Mouse (Mus musculus): Measurements from ENCODE around the gene Ttll9. TPM values are rescaled to one million over a fixed set of nuclear protein-coding genes. Genes with fewer than 3 reads are reported as not detected.

Gene Ttll9
- not detected for total RNA-seq (2021)

GRCm38 (mm10) chr2:152962091-152962793 lies at the start of gene Ttll9:
Gene Ttll9, plus strand, starts transcription at chr2:152962485.
- intact Hi-C loops (cut with DNase I), result no loop called here
- DNase-seq (ENCODE audit: low spot score), result peak; percentile 46

GRCm38 (mm10) chr2:152913471-152913870 lies 48.8 kb upstream of the Ttll9 start:
- intact Hi-C loops (cut with DNase I), result no loop called here
- DNase-seq (ENCODE audit: low spot score), result no peak

GRCm38 (mm10) chr2:152914310-152915120 lies 47.8 kb upstream of the Ttll9 start:
- intact Hi-C loops (cut with DNase I), result loop anchor here (2.0 kb wide), 1 partner anchor 18 kb away; the partner anchor contains the start of gene Foxs1
- DNase-seq (ENCODE audit: low spot score), result peak; percentile 73

- no peak for DNase-seq (ENCODE audit: low spot score)
- intact Hi-C loops (cut with DNase I), result loop anchor here (2.0 kb wide), 1 partner anchor 17 kb away; the partner anchor contains the start of gene Foxs1
Measured at GRCm38 (mm10) chr2:152915453-152915852, 46.8 kb upstream of the Ttll9 start.

- DNase-seq (ENCODE audit: low spot score), result no peak
- intact Hi-C loops (cut with DNase I), result loop anchor here (2.0 kb wide), 2 partner anchors 99 to 227 kb away; partner anchors contain the start of gene Pdrg1
Measured at GRCm38 (mm10) chr2:152916111-152916510, 46.2 kb upstream of the Ttll9 start.

GRCm38 (mm10) chr2:152917671-152918070 lies 44.6 kb upstream of the Ttll9 start:
- intact Hi-C loops (cut with DNase I), result loop anchor here (2.0 kb wide), 2 partner anchors 97 to 225 kb away; partner anchors contain the start of gene Pdrg1
- DNase-seq (ENCODE audit: low spot score), result no peak

GRCm38 (mm10) chr2:152922376-152922775 lies 39.9 kb upstream of the Ttll9 start:
- intact Hi-C loops (cut with DNase I), result no loop called here
- no peak for DNase-seq (ENCODE audit: low spot score)

- intact Hi-C loops (cut with DNase I), result no loop called here
- no peak for DNase-seq (ENCODE audit: low spot score)
Measured at GRCm38 (mm10) chr2:152923621-152924020, 38.7 kb upstream of the Ttll9 start.

GRCm38 (mm10) chr2:152924128-152924527 lies 38.2 kb upstream of the Ttll9 start:
- DNase-seq (ENCODE audit: low spot score), result no peak
- intact Hi-C loops (cut with DNase I), result no loop called here

GRCm38 (mm10) chr2:152924543-152924942 lies 37.7 kb upstream of the Ttll9 start:
- no peak for DNase-seq (ENCODE audit: low spot score)
- intact Hi-C loops (cut with DNase I), result no loop called here

- intact Hi-C loops (cut with DNase I), result no loop called here
- DNase-seq (ENCODE audit: low spot score), result peak; percentile 85
Measured at GRCm38 (mm10) chr2:152925189-152925872, 37.0 kb upstream of the Ttll9 start.

GRCm38 (mm10) chr2:152926896-152927295 lies 35.4 kb upstream of the Ttll9 start:
- DNase-seq (ENCODE audit: low spot score), result no peak
- intact Hi-C loops (cut with DNase I), result no loop called here

GRCm38 (mm10) chr2:152927371-152927770 lies 34.9 kb upstream of the Ttll9 start:
- intact Hi-C loops (cut with DNase I), result no loop called here

GRCm38 (mm10) chr2:152928219-152928987 lies 33.9 kb upstream of the Ttll9 start:
- intact Hi-C loops (cut with DNase I), result no loop called here
- no peak for DNase-seq (ENCODE audit: low spot score)

More at GRCm38 (mm10) chr2:152927371-152927770, 34.9 kb upstream of the Ttll9 start:
- no peak for DNase-seq (ENCODE audit: low spot score)

- no peak for DNase-seq (ENCODE audit: low spot score)
- intact Hi-C loops (cut with DNase I), result no loop called here
Measured at GRCm38 (mm10) chr2:152928988-152929370, 33.3 kb upstream of the Ttll9 start.

GRCm38 (mm10) chr2:152930276-152930675 lies 32.0 kb upstream of the Ttll9 start:
- DNase-seq (ENCODE audit: low spot score), result peak; percentile 66
- intact Hi-C loops (cut with DNase I), result no loop called here

GRCm38 (mm10) chr2:152931456-152932160 lies 30.7 kb upstream of the Ttll9 start:
- intact Hi-C loops (cut with DNase I), result loop anchor here (2.0 kb wide), 1 partner anchor 17 kb away; no protein-coding TSS in a partner anchor
- no peak for DNase-seq (ENCODE audit: low spot score)

- peak; percentile 60 for DNase-seq (ENCODE audit: low spot score)
- intact Hi-C loops (cut with DNase I), result loop anchor here (2.0 kb wide), 1 partner anchor 18 kb away; no protein-coding TSS in a partner anchor
Measured at GRCm38 (mm10) chr2:152933048-152933447, 29.2 kb upstream of the Ttll9 start, which contains the start of gene Foxs1. Gene Foxs1, minus strand, starts transcription at chr2:152933208.

GRCm38 (mm10) chr2:152933614-152934013 lies 28.7 kb upstream of the Ttll9 start:
- DNase-seq (ENCODE audit: low spot score), result peak; percentile 44
- intact Hi-C loops (cut with DNase I), result loop anchor here (2.0 kb wide), 1 partner anchor 19 kb away; no protein-coding TSS in a partner anchor

Measured in heart, postnatal 25 days (tissue).